Mouse (Mus musculus) lung, adult 2 months (tissue): Measurements from ENCODE around the gene Mtch1.

Experiments
- CTCF ChIP-seq: fragments of 200-500 bp; IDR thresholded peaks from 2 replicates; pipeline ENCODE4 v1.5.1; 2011; ENCODE audit warnings: mild to moderate bottlenecking, low read length, control low read depth; ENCODE audit not compliant: insufficient read depth
- POLR2A ChIP-seq: fragments of 200-500 bp; IDR thresholded peaks from 2 replicates; pipeline ENCODE4 v1.6.1; 2011; ENCODE audit warnings: low read depth, mild to moderate bottlenecking, control low read depth, low read length, borderline replicate concordance; ENCODE audit errors: extremely low read depth

DNA sequence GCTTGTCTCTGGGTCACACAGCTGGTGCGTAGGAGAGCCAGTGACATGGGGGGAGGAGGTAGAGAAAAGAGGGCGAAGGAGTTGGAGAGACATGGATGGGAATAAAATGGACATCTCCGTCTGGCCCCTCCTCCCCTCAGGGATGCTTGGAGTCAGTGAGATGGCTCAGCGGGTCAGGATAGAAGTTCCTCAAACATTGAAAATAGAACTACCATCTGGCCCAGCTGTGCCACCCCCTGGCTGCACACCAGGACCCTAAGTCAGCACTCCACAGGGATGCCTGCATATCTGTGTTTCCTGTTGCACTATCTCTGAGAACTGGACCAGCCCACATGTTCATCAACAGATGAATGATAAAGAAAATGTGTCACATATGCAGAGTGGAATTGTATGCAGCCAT lies 32.5 kb upstream of the Mtch1 start:
- TF ChIP-seq POLR2A: no peak
- TF ChIP-seq CTCF: no peak
